Mouse (Mus musculus): ENCODE data around the gene Krt79. TPM values are rescaled to one million over a fixed set of nuclear protein-coding genes. Genes with fewer than 3 reads are reported as not detected.

Krt79 gene
- total RNA-seq, 2 experiments from 2014 or later = not detected

DNA sequence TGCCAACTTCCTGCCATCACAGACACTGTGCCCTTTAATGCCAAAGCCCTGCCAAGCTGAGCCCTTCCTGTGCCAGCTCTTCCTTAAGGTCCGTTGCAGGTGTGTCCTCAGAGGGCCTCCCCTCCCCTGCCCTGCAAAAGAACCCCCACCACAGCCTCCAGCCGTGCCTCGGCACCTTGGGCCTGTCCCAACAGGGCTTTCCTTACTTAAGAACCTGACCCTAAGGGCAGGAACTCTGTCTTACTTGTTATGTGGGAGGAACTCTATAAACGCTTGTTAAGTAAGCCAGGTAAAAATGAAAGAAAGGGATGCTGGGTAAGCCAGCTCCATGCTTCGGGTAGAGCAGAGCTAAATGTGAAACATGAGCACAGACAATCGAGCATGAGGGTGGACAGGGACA is 7.1 kb downstream of the Krt79 start:
- no peak for DNase-seq

DNA sequence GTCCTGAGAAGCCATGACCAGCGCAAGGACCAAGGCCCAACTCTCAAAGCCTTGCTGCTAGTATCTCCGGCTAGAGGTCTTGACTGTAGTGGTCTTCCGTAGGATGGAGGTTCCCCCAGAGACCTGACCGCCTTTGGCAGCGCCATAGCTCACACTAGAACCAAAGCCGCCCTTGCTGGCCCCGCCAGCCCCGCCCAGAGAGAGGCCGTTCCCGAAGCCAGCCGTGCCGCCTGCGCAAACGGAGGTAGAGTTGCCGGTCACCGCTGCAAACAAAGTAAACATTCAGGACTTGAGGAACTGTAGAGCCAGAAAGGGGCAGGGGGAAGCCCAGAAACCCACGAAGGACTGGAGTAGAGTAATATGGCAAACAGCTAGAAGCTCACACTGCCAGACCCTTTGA is 10.5 kb downstream of the Krt79 start:
- DNase-seq = peak in 1 of 2 experiments; percentile 19

DNA sequence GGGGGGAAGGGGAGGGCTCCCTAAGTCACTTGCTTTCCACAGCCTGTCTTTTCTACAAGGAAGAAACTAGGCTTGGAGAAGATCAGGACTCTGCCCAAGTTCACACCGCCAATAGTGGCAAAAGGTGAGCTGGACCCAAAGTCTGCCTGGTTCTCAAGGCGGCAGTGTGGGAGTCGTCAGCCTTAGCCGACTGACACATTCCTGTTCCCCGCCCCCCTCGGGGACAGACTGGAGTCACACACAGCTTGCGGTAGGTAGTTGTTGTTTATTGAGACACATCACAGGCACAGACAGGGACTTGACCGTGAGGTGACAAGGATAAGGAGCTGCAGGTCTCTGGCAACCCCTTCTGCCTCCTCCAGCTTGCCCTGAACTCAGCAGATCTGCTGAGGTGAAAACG is 11.0 kb downstream of the Krt79 start:
- no peak for DNase-seq

- DNase-seq = peak; percentile 28 to 30
Measured at GRCm38 (mm10) chr15:101927340-101928080, 12.6 kb downstream of the Krt79 start.

DNA sequence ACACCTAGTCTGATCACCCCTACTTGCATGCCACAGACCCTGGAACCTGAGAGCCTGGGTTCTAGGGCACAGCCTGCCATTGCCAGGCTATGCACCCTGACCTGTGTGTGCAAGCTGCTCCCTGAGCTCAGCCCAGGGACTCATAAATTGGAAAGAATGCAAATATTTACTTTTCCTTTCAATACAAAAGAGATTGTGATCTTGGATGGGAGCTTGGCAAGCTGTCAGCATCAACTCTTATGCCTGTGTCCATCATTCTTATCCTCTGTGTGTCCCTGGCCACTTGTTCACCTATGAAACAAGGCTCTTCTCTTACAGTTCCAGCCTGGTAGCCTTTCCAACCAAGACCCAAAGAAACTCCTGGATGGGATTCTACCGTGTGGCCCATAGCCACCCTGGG is 15.1 kb downstream of the Krt79 start:
- no peak for DNase-seq

- DNase-seq = no peak
Measured at GRCm38 (mm10) chr15:101924635-101925034, 15.5 kb downstream of the Krt79 start, which contains the start of gene Krt4. Krt4 (minus strand) TSS chr15:101924735.

DNA sequence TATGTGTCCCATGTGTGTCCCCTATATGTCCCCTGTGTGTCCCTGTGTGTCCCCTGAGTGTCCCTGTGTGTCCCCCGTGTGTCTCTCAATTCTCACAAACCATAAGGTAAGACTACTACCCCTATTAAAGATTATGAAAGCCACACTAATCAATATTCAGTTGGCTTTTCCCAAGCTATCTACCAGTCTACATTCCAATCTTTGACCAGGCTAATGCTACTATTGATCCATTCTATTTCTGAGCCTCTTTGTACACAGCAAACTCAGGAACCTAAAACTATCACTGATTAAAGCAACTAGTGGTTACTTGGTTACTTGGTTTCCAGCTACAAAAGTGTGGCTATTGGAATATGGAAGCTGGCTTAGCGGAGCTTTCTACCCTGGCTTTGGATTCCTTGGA is 17.8 kb downstream of the Krt79 start:
- DNase-seq = no peak

- DNase-seq = no peak
Measured at GRCm38 (mm10) chr15:101916072-101916471, 24.1 kb downstream of the Krt79 start.

DNA sequence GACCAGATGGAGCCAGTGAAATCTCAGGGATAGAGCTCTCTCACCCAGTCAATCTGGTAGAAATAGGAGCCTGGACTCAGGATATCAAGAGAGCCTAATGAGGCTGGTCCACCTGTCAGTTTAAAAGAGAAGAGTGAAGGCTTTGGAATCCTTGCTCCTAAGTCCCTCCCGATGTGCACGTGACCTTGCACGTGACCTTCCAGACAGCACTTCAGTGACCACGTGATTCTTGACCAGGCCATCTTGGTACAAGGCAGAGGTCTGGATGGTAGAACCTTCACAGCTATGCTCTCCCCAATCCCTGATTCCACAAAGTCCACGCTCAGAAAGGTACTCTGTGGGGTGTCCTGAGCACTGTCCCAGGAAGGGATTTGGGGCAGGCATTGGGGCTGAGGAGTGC is 35.3 kb downstream of the Krt79 start:
- DNase-seq = no peak

DNA sequence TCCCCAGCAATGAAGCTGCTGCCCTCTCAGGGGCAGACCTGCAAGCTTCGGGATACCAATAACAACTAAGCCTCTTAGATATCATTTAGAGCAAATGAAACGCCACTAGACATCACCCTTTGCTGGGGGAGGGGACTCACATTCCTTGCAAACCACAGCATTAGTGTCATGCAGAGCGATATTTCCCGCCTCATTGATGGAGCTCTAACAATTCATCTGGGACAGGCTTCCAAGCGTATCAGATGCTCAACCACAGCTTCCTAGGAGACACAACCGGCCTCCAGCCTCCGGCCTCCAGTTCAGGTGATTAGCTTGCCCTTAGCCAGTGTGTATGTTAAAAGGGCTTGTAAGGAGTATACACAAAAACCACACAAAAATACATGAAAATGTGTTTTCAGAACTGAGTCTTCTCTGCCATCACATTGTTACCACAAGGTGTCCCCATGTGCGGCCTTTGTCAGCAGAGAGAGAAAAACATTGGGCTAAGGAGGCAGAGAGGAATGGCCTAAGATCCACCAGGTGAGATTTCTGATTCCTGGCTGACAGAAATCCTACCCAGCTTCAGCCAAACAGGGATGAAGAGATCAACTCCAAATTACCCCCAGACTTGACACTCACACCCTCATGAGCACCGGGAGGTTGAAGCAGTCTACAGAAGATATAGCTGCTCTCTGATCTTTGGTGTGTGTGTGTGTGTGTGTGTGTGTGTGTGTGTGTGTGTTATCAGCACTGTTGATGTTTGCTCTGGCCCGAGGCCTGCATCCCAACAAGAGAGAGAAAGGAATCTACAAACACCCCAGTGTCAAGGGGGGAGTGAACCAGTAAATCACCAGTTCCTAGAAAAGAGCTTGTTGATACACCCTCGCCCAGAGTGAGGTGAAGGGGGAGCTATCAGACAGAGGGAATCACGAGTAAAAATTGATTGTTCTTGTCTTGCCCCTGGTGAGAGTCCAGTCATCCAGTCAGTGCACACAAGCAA is 37.7 kb downstream of the Krt79 start:
- no peak for DNase-seq

DNA sequence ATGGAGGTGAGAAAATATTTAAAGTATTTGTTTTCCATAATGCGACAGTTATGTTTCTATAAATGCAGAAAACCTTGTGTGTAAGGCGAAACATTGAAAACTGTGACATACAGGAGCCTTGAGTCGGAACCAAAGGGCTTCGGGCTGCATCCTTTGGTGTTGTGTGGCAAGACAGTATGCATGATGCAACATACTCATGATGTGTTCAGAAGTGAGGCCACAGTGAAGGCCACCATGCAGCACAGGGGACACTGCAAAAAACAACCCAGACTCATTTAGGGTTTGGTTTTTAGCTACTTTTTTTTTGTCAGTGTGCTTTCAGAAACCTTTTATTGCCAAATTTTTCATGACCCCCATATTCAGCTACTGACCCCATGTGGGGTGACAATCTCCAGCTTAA is 44.9 kb downstream of the Krt79 start:
- no peak for DNase-seq

GRCm38 (mm10) chr15:101892820-101893219 is 47.3 kb downstream of the Krt79 start, which contains the start of gene Krt76:
Krt76 (minus strand) TSS chr15:101892920.
- no peak for DNase-seq

DNA sequence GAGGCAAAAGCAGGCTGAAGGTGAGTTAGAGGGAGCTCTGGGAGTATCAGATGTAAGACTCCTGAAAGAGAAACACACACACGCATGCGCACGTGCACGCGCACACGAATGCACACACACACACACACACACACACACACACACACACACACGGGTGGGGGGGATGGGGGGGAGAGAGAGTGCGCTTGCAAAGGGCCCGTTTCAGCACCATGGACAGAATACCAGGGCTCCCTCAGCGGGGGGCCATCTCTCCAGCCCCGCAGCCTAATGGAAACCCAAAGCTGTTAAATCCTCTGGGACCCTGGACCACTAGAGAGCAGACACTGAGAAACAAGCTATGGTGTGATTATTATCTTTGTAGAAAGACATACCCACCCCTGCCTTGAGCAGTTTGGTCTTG is 60.3 kb downstream of the Krt79 start:
- no peak for DNase-seq

Small RNAs within 50 kb of the gene (microRNA-seq; reads per million reads assigned to microRNA genes)
- gene Gm44356 = 0 reads per million in 2 experiments

Other genes with a start within 250 kb of the Krt79 start
- not detected for gene Krt6a, start 246.0 kb downstream of the Krt79 start, total RNA-seq (2021)
- gene Krt5, start 227.4 kb downstream of the Krt79 start, total RNA-seq (2021) = 1 to 10 TPM in 1 of 2 experiments, not detected in 1; 1.5 TPM
- not detected for gene Krt71, start 197.2 kb downstream of the Krt79 start, total RNA-seq (2021)
- not detected for gene Krt72, start 153.9 kb downstream of the Krt79 start, total RNA-seq (2021)
- not detected for gene Krt73, start 138.0 kb downstream of the Krt79 start, total RNA-seq (2021)
- not detected for gene Krt2, start 122.2 kb downstream of the Krt79 start, total RNA-seq (2021)
- not detected for gene Krt1, start 89.5 kb downstream of the Krt79 start, total RNA-seq (2021)
- not detected for gene Krt77, start 70.6 kb downstream of the Krt79 start, total RNA-seq (2021)
- not detected for gene Krt76, start 47.4 kb downstream of the Krt79 start, total RNA-seq (2021)
- under 1 TPM in 1 of 2 experiments, not detected in 1; 0.33 TPM for gene Krt4, start 15.6 kb downstream of the Krt79 start, total RNA-seq (2021)
- under 1 TPM in 1 of 2 experiments, not detected in 1; 0.07 TPM for gene Krt78, start 14.0 kb upstream of the Krt79 start, total RNA-seq (2021)
- gene Krt8, start 64.2 kb upstream of the Krt79 start, total RNA-seq (2021) = 1 to 10 TPM; 1.5 to 3.0 TPM
- 1 to 10 TPM; 2.8 to 3.7 TPM for gene Krt18, start 87.9 kb upstream of the Krt79 start, total RNA-seq (2021)
- gene Eif4b, start 133.4 kb upstream of the Krt79 start, total RNA-seq (2021) = 100 to 1,000 TPM; 151 to 167 TPM
- gene Tns2, start 160.1 kb upstream of the Krt79 start, total RNA-seq (2021) = 100 to 1,000 TPM; 109 to 123 TPM
- gene Spryd3, start 195.9 kb upstream of the Krt79 start, total RNA-seq (2021) = 10 to 100 TPM; 14.4 to 15.3 TPM
- gene Igfbp6, start 204.0 kb upstream of the Krt79 start, total RNA-seq (2021) = 10 to 100 TPM; 23.3 to 39.7 TPM
- gene Soat2, start 210.2 kb upstream of the Krt79 start, total RNA-seq (2021) = not detected

Data from heart, adult 18-20 months (tissue).